Mouse (Mus musculus): ENCODE measurements around the gene Ager.

DNA sequence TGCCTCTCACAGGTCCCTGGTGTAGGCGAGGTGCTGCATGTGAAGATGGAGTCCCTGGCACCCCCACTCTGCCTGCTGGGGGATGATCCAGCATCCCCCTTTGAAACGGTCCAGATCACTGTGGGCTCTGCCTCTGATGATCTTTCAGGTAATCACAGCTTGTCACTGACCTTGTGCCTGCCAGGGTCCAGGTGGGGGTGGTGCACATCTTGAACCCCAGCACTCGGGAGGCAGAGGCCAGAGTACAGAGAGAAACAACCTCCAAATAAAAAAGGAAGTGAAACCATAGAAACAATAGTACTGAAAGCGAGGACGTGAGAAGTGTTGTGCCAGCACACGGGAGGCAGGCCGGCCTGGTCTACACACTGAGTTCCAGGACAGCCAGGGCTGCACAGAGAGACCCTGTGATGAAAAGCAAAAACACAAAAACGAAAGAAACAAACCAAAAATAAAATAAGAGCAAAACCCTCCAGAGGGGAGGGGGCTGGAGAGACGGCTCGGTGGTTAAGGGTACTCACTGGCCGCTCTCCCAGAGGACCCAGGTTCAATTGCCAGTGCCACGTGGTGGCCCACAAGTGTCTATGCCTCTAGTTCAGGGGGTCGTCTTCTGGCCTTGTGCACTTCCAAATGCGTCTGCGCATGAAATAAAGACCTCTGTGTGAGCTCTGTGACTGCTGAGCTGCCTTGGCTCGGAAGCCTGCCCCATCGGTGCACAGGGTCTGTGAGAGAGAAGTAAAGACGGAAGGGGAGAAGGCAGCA lies 51.6 kb downstream of the Ager start:
- TF ChIP-seq CTCF (IDR thresholded peaks at IDR 0.05; ENCODE audit: low read depth) (no peak), EP300 (IDR thresholded peaks at IDR 0.05; ENCODE audit: low read depth) (no peak)

Data from liver, postnatal 0 days (tissue).